Mouse (Mus musculus) olfactory bulb, adult 2 months (tissue): ENCODE data around the gene Cenpf. TPM values are rescaled to one million over a fixed set of nuclear protein-coding genes. Genes with fewer than 3 reads are reported as not detected.
"Not testable (repeated sequence)": the region's sequence is repeated elsewhere in the genome, so short reads cannot be mapped to it uniquely, and the experiment has no call there.

Experiments
- H3K27ac ChIP-seq: fragments of 200-500 bp; 2 replicates; pipeline ENCODE4 v1.5.1; 2012; ENCODE audit warnings: low read depth, low read length; ENCODE audit not compliant: insufficient read depth
- H3K4me1 ChIP-seq: fragments of 200-500 bp; 2 replicates; pipeline ENCODE4 v1.6.1; 2012; ENCODE audit warnings: low read length; ENCODE audit not compliant: control insufficient read depth, insufficient read depth
- H3K4me3 ChIP-seq: fragments of 200-500 bp; 2 replicates; pipeline ENCODE4 v1.5.1; 2012; ENCODE audit warnings: mild to moderate bottlenecking, low read depth, low read length, moderate library complexity; ENCODE audit not compliant: insufficient read depth
- CTCF ChIP-seq: fragments of 200-500 bp; IDR thresholded peaks from 2 replicates; pipeline ENCODE4 v1.5.1; 2012; ENCODE audit warnings: low read depth, mild to moderate bottlenecking, low read length, moderate library complexity; ENCODE audit not compliant: insufficient read depth
- POLR2A ChIP-seq: fragments of 200-500 bp; IDR thresholded peaks from 2 replicates; pipeline ENCODE4 v1.6.1; 2012; ENCODE audit warnings: mild to moderate bottlenecking, low read depth, low read length, moderate library complexity; ENCODE audit not compliant: insufficient read depth
- WGBS: fragments of 180-500 bp; shearing (Covaris S2); methylation state at CpG from one replicate; pipeline ENCODE4 v1.1.7; 2018; 5-methylcytosine and 5-hydroxymethylcytosine counted together
- polyA plus RNA-seq: library from polyadenylated mRNA; stranded (reverse); fragments of >200 nt; gene quantifications from 2 replicates; pipeline ENCODE4 v1.2.4, GENCODE M21; 2012; ENCODE audit warnings: low replicate concordance; ENCODE audit not compliant: missing spikeins, insufficient read depth, insufficient read length

Gene Cenpf
- polyA plus RNA-seq, 1 experiment = not detected

- under 1% methylated on average over 6 of the region's 6 CpGs for WGBS
These were observed 13.1 kb upstream of the Cenpf start for GRCm38 (mm10) chr1:189700990-189701389.

GRCm38 (mm10) chr1:189700186-189700585 lies 12.3 kb upstream of the Cenpf start:
- H3K4me3 ChIP-seq = no peak overlapping the region
- WGBS = 80% methylated on average over 6 of the region's 6 CpGs
- TF ChIP-seq CTCF (no peak), POLR2A (no peak)
- 0 out of 2 replicates have a peak, but pooled peaks cover 2% of the 10 kb centered on the region for H3K4me1 ChIP-seq
- H3K27ac ChIP-seq = no peak overlapping the region

More at GRCm38 (mm10) chr1:189700990-189701389, 13.1 kb upstream of the Cenpf start:
- Histone ChIP-seq H3K27ac (no peak overlapping the region), H3K4me1 (0 out of 2 replicates have a peak, but pooled peaks cover 2% of the 10 kb centered on the region), H3K4me3 (no peak overlapping the region)
- TF ChIP-seq POLR2A (no peak), CTCF (peak; percentile 56)

GRCm38 (mm10) chr1:189698416-189698815 lies 10.5 kb upstream of the Cenpf start:
- no peak overlapping the region for H3K27ac ChIP-seq
- 89% methylated on average over 4 of the region's 4 CpGs for WGBS
- TF ChIP-seq POLR2A (no peak), CTCF (no peak)
- no peak overlapping the region for H3K4me3 ChIP-seq
- H3K4me1 ChIP-seq = no peaks in the 10 kb centered on the region

GRCm38 (mm10) chr1:189695321-189695720 lies 7.4 kb upstream of the Cenpf start:
- Histone ChIP-seq H3K4me1 (no peaks in the 10 kb centered on the region), H3K27ac (no peak overlapping the region), H3K4me3 (no peak overlapping the region)
- TF ChIP-seq CTCF (no peak), POLR2A (no peak)

DNA sequence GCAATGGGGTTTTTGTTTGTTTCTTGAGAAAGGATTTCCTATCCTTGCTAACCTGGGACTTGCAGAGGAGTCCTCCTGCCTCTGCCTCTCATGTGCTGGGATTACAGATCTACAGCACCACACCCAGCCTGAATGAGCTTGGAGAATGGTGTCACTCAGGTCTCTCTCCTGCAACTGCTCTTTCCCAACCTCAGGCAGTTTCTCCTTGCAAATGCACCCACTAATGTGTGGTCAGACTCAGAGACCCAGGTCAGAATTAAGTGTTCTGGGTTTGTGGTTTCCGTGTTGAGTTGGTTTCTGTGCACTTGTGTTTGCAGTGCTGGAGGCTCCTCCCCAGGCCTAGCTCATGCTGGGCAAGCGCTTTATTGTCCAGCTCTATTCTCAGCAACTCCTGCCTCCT lies 6.5 kb upstream of the Cenpf start:
- 97% methylated on average over 2 of the region's 2 CpGs for WGBS
- no peaks in the 10 kb centered on the region for H3K4me1 ChIP-seq
- no peak for TF ChIP-seq CTCF
- no peak for TF ChIP-seq POLR2A
- no peak overlapping the region for H3K4me3 ChIP-seq
- H3K27ac ChIP-seq = no peak overlapping the region

DNA sequence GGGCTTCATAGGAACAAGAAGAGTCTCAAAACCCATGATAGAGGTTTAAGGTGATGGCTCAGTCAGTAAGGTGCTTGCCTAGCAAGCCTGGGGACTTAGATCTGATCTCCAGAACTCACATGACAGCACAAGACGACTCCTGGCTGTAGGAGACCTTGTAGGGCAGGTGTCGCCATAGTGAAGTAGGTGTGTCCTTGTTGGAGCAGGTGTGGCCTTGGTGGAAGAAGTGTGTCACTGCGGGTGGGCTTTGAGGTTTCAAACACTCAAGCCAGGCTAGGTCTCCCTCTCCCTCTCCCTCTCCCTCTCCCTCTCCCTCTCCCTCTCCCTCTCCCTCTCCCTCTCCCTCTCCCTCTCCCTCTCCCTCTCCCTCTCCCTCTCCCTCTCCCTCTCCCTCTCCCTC lies 4.6 kb upstream of the Cenpf start:
- 54% methylated on average over 3 of the region's 3 CpGs for WGBS
- not testable (repeated sequence) for H3K4me1 ChIP-seq, H3K4me3 ChIP-seq, H3K27ac ChIP-seq

DNA sequence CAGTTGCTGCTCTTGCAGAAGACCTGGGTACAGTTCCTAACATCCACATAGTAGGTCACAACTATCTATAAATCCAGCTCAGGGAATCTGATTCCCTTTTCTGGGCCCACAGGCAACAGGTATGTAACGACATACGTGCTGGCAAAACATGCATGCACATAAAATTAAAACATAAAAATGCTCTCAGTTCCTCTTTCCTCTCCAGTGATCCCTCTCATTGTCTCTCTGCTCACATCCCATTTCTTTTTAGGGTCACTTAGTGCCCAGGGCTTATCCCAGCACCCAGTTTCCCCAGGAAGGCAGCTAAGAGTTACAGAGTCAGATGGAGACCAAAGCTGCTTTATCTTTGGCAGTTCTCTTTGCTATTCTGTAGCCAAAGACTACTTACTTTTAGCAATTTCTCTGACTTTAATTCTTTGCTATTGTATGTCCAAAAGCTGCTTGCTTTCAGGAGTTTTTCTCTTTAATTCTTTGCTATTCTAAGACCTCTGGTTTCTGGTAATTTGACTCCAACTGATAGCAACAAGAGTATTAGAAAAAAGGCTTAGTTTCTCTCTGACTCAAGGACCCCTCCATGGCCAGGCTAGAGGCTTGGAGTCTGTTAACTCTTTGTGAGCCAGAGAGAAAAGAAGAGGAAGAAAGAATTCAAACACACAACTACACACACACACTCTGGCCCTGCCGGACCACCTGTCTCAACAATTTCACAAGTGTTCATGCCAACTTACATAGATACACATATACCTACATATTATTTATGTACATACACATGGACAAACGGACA lies 1.4 kb upstream of the Cenpf start:
- WGBS = 23% methylated on average over 4 of the region's 4 CpGs
- Histone ChIP-seq H3K27ac (no peak overlapping the region), H3K4me3 (no peak overlapping the region), H3K4me1 (peaks cover 3% of the 10 kb centered on the region)
- no peak for TF ChIP-seq CTCF
- TF ChIP-seq POLR2A = no peak

GRCm38 (mm10) chr1:189688388-189688750 lies 483 bp upstream of the Cenpf start:
- Histone ChIP-seq H3K4me1 (peaks cover 3% of the 10 kb centered on the region), H3K27ac (no peak overlapping the region), H3K4me3 (peak overlapping the region; percentile 49)
- WGBS = 1% methylated on average over 15 of the region's 15 CpGs
- no peak for TF ChIP-seq POLR2A
- TF ChIP-seq CTCF = no peak

- Histone ChIP-seq H3K4me1 (peaks cover 3% of the 10 kb centered on the region), H3K27ac (no peak overlapping the region), H3K4me3 (no peak overlapping the region)
- 76% methylated on average over 6 of the region's 6 CpGs for WGBS
- TF ChIP-seq CTCF (no peak), POLR2A (no peak)
These were observed 1.9 kb downstream of the Cenpf start for GRCm38 (mm10) chr1:189686025-189686424.

- peaks cover 3% of the 10 kb centered on the region for H3K4me1 ChIP-seq
- 89% methylated on average over 9 of the region's 9 CpGs for WGBS
- TF ChIP-seq CTCF = no peak
- TF ChIP-seq POLR2A = no peak
- H3K27ac ChIP-seq = no peak overlapping the region
- no peak overlapping the region for H3K4me3 ChIP-seq
These were observed 3.0 kb downstream of the Cenpf start for GRCm38 (mm10) chr1:189684786-189685415.
